Mouse (Mus musculus) layer of hippocampus, adult 18-20 months (tissue): ENCODE data around the gene Epha8. TPM values are rescaled to one million over a fixed set of nuclear protein-coding genes. Genes with fewer than 3 reads are reported as not detected.

Source experiments
- DNase-seq, 2 experiments: peaks; one replicate each; pipeline ENCODE4 v3.0.0; 2022; ENCODE audit warnings: low spot score in 2 of 2
- long read RNA-seq: library from polyadenylated mRNA; stranded (forward); transcript quantifications from one replicate; pipeline ENCODE4 v2.0.0, GENCODE M21; 2021
- total RNA-seq, 2 experiments: library from RNA; stranded (reverse); gene quantifications; 2 replicates each; pipeline ENCODE4 v1.2.3; 2021

Epha8 gene
- 1 to 10 TPM; 1.2 to 1.9 TPM for total RNA-seq
- long read RNA-seq = 0 reads

- no peak for DNase-seq
Observed at GRCm38 (mm10) chr4:136956751-136957446, at the start of gene Epha8. Gene Epha8 (minus strand): TSS chr4:136956816.

- no peak for DNase-seq
Observed at GRCm38 (mm10) chr4:137001825-137002224, 45.2 kb upstream of the Epha8 start.

- DNase-seq = no peak
Observed at GRCm38 (mm10) chr4:137001020-137001419, 44.4 kb upstream of the Epha8 start.

DNA sequence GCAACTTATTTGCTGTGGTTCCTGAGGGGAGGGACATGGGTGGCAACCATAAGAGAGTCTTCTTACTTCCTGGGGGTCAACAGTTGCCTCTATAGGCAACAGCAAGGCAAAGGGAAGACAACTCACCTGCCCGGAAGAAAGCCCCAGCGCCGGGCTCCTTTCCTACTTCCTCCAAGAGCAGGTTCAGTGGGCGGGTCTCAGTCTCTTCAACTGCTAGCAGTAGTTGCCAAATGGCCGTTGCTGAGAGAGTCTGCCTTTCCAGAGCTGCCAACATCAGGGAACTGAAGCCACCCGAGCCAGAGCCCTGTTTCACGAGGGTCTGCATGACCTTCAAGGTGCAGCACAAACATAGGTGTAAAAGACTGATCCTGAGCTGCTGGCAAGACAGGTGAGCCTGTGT is 41.8 kb upstream of the Epha8 start:
- no peak for DNase-seq

- no peak for DNase-seq
Observed at GRCm38 (mm10) chr4:136997723-136998345, 41.2 kb upstream of the Epha8 start.

- DNase-seq = no peak
Observed at GRCm38 (mm10) chr4:136996933-136997332, 40.3 kb upstream of the Epha8 start.

DNA sequence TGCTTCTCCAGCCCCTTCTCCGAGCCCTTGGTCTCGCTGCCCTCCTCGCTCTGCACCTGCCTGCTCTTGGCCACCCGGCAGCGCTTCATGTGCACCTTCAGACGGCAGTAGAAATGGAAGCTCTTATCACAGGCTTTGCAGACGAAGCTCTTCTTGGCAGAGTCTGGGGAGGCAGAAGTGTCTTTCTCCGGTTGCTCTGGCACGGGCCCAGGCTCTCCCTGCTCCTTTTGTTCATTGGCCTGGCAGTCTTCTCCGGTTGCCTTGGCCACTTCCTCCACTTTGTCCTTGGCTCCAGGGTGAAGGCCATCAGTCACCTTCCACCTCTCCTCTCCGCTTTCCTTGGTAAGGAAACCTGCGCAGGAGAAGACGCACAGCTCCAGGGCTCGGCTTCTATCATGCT is 38.7 kb upstream of the Epha8 start:
- no peak for DNase-seq

GRCm38 (mm10) chr4:136981993-136982695 is 25.5 kb upstream of the Epha8 start:
- DNase-seq = no peak

GRCm38 (mm10) chr4:136981347-136981746 is 24.7 kb upstream of the Epha8 start:
- DNase-seq = peak; percentile 29 to 63

DNA sequence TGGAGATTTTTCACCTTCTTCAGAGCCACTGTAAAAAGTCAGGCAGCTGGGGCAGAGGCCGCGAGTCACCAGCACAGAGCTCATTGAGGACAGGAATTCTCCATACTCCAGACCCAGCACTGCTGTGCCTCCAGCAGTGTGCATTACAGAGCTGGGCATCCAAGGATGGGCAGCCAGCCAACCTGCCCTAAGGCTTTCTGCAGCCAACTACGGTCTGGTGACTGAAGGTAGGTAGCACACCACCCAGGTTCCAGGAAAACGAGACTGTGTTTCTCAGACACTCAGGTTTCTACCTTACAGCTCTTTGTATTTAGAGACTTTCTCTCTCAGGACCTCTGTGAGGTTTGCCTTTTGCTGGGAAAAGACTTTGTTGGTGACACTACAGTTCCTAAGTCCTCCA is 24.3 kb upstream of the Epha8 start:
- DNase-seq = no peak

DNA sequence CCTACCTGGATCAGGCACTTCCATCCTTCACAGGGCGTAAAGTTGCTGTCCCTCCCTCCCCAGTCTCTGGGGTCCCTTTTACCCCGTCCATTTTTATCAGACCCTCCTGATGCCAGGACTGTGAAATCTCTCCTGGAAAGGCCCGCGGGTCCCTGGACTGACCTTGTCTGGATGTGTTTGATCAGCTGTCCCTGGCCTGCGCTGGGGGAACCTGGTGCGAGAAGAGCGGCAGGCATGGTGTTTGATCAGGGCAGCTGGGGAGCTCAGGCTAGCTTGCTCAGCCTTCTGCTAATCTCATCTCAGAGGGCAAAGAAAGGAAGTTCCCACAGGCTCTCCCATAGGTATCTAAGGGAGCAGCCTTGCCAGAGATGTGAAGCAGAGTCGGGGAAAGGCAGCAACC is 20.6 kb upstream of the Epha8 start:
- DNase-seq = no peak

DNA sequence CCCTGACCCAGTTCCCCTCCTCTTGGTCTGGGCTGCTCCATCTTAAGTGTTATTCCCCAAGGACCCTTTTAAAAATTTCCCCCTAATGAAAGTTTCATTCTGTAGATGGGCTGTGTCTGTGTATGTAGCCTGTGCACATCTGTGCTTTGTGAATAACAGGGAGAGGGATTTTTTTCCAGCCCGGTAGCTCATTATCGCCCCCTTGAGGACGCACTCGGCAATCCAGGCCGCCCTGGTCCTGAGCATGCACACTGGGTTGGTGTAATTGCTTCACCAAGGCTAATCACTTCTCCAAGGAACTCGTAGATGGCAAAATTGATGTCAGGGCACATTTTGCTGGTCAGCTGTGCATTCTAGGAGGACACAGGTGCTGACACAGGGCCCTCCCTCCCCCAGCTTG is 14.3 kb upstream of the Epha8 start:
- DNase-seq = peak in 1 of 2 experiments; percentile 50

DNA sequence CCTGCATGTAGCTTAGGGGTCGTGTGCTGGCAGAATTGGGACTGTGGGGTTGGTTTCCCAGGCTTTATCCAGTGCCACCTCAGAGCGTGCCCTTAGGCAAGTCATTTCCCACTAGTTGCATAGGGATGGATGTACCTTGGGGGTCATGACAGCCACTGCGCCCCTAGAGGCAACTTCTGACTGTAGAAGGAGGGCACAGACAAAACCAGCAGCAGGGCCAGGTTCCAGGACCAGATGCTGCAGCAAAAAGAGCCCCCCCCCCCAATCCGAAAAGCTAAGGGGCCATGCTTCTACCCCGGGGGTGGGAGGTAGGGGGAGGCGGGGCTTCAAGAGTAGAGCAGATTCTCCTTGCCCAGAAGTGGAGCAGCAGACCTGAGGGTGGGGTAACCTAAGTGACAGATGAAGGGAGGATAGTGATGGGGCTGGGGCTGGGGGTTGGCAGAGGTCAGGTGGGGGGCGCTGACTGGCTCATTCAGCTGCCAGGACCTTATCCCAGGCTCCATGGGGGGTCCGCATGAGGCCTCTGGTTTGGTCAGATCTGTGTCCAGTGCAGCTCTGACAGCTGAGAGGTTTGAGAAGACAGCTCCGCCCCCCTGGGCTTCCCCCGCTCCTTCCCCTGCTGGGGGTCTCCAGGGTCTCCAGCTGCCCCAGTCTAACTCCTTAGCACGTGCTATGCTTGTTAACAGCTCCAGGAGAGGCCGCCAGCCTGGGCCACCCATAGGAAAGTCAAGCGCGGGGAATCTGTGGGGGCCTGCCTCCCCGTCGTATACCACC is 13.1 kb upstream of the Epha8 start:
- no peak for DNase-seq

GRCm38 (mm10) chr4:136969096-136969495 is 12.5 kb upstream of the Epha8 start:
- no peak for DNase-seq

DNA sequence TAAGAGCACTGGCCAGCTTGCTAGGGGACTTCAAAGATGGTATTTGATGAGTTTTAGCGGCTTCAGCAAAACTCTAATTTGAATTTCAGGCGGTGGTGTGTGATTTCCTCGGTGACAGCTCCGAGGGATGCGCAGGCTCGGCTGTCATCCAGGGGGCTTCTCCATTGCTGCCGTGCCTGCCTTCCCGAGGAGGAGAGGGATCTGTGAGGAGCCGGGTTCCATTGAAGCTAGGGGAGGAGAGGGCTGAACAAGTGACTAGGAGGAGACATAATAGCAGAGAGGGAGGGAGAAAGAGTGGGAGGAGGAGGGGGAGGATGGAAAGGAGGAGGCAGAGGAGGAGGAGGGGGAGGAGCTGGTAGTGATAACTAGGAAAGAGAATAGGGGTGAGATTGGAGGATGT is 10.9 kb upstream of the Epha8 start:
- no peak for DNase-seq

- no peak for DNase-seq
Observed at GRCm38 (mm10) chr4:136966493-136967390, 10.1 kb upstream of the Epha8 start.

DNA sequence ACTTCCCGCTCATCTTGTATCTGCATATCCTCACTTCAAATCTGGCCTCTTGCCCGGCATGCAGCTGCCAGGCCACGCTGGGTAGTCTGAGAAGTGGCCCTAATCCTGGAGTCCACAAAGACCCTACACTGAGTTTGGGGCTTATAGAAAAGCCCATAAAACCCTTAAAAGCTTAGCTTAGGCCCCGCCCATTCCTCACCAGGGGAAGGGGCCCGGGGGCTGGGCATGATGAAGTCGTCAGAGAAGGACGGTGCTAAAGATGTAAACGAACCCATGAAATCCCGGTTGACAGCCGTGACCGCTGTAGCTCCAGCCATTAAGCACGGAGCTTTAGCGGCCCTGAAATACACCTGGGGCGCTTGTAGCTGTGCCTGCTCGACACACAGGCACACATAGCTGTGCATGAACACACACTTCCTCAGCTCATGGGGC is 8.4 kb upstream of the Epha8 start:
- DNase-seq = no peak

DNA sequence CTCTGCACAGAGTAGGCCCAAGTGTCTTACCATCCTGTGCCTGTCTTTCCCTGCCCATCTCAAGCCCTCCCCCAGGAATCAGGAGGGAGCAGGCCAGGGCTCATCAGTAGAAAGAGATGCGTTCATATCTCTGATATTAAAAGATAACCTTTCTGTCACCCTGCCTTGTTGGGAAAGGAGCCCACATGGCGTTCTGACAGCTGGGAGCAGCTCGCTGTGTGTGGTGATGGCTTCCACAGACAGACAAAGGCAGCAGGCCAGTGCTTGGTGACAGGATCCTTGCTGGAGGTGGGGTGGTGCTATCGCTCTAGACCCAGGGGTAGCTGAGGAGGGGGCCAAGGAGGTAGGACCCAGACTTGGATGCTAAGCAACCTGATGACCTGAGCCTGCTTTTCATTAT is 5.8 kb upstream of the Epha8 start:
- no peak for DNase-seq

DNA sequence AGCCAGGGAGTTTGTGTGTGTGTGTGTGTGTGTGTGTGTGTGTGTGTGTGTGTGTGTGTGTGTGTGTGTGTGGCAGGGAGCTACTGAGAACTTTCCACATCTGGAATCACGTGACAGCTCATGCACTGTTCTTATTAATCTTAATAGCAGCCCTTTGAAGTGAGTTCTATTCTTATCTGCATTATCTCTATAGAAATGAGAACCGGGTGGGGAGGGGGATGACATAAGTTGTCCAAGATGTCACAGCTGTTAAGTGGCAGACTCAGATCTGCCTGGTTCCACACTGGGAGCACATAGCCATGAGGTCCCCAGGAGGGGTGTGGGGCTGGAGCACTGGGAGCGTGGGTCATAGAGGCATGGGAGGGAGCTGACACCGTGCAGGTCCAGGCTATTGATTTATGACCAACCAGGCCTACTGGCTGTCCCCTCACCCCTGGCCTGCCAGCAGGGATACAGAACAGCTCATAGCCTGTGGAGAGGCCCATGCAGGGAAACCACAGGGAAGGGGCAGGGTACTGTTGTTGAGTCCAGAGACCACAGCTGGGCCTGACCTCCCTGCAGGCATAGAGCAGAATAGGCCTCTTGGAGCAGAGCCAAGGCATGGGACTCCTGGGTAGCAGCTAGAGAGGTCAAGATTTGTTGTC is 5.1 kb upstream of the Epha8 start:
- no peak for DNase-seq

DNA sequence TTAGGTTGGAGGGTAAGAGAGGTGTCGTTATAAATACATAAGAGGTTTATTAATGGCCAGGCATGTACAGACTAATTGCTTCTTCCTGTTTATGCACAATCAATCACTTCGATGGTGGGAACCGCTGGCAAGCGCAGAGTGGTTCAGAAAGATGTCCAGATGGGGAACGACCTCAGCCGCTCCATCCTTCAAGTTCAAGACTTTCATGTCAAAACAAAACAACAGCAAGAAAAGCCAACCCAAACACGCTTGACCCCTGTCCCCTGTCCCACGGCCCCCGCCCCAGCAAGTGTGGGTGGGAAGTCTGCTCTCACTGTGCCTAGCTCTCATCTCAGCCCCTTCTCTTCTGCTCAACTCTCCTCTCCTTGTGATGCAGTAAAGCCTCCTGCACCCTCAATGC is 4.0 kb upstream of the Epha8 start:
- no peak for DNase-seq
